Mouse (Mus musculus) forebrain, postnatal 0 days (tissue): ENCODE data around the gene A330070K13Rik. TPM values are rescaled to one million over a fixed set of nuclear protein-coding genes. Genes with fewer than 3 reads are reported as not detected.

ENCODE experiments used
- ATAC-seq: fragments of 200-750 bp; cut with Nextera tagmentation; 2 replicates; pipeline ENCODE4 v1.8.0; 2017; ENCODE audit warnings: mild to moderate bottlenecking, moderate library complexity
- DNase-seq: peaks from one replicate; pipeline ENCODE4 v3.0.0-alpha.2; 2015
- H3K27ac ChIP-seq: fragments of 300-500 bp; sonication (generic); 2 replicates; pipeline ENCODE4 v1.5.1; 2014; ENCODE audit warnings: low read depth, mild to moderate bottlenecking, antibody characterized with exemption, low read length, moderate library complexity, mixed read lengths
- H3K27me3 ChIP-seq: fragments of 300-500 bp; sonication (generic); 2 replicates; pipeline ENCODE4 v1.6.1; 2014; ENCODE audit warnings: mild to moderate bottlenecking, low read length, mixed read lengths; ENCODE audit not compliant: insufficient read depth
- H3K36me3 ChIP-seq: fragments of 300-500 bp; sonication (generic); 2 replicates; pipeline ENCODE4 v1.6.1; 2014; ENCODE audit warnings: mild to moderate bottlenecking, moderate library complexity; ENCODE audit not compliant: insufficient read depth
- H3K4me1 ChIP-seq: fragments of 300-500 bp; sonication (generic); 2 replicates; pipeline ENCODE4 v1.6.1; 2014; ENCODE audit warnings: antibody characterized with exemption; ENCODE audit not compliant: insufficient read depth
- H3K4me2 ChIP-seq: fragments of 300-500 bp; sonication (generic); 2 replicates; pipeline ENCODE4 v1.6.1; 2014; ENCODE audit warnings: low read depth, mild to moderate bottlenecking, moderate library complexity
- H3K4me3 ChIP-seq: fragments of 300-500 bp; sonication (generic); 2 replicates; pipeline ENCODE4 v1.5.1; 2014; ENCODE audit warnings: low read depth, low read length, mixed read lengths
- H3K9ac ChIP-seq: fragments of 300-500 bp; sonication (generic); 2 replicates; pipeline ENCODE4 v1.6.1; 2014; ENCODE audit warnings: mild to moderate bottlenecking
- H3K9me3 ChIP-seq: fragments of 300-500 bp; sonication (generic); 2 replicates; pipeline ENCODE4 v1.6.1; 2016; ENCODE audit warnings: low read length
- CTCF ChIP-seq: sonication (generic); IDR thresholded peaks from 2 replicates; pipeline ENCODE4 v1.5.1; 2016; ENCODE audit warnings: antibody characterized with exemption, control low read depth, low read depth
- WGBS: fragments of 180-500 bp; shearing (Covaris S2); extraction: QIAGEN DNeasy Blood & Tissue Kit; methylation state at CpG from one replicate; pipeline ENCODE4 v1.1.7; 2014; 5-methylcytosine and 5-hydroxymethylcytosine counted together
- polyA plus RNA-seq: library from polyadenylated mRNA; unstranded; fragments of >200 nt; fragmentation: Nextera tagmentation; extraction: Ambion mirVana; gene quantifications from 2 replicates; pipeline ENCODE4 v1.2.1, GENCODE M21; 2015
- total RNA-seq: library from RNA; depleted of rRNA; stranded (reverse); fragments of >200 nt; gene quantifications from 2 replicates; pipeline ENCODE4 v1.2.3, GENCODE M21; 2014; rRNA removed

The A330070K13Rik gene
- not detected in 2 replicates for total RNA-seq
- 0.27 TPM in 1 of 2 replicates, not detected in the other for polyA plus RNA-seq

DNA sequence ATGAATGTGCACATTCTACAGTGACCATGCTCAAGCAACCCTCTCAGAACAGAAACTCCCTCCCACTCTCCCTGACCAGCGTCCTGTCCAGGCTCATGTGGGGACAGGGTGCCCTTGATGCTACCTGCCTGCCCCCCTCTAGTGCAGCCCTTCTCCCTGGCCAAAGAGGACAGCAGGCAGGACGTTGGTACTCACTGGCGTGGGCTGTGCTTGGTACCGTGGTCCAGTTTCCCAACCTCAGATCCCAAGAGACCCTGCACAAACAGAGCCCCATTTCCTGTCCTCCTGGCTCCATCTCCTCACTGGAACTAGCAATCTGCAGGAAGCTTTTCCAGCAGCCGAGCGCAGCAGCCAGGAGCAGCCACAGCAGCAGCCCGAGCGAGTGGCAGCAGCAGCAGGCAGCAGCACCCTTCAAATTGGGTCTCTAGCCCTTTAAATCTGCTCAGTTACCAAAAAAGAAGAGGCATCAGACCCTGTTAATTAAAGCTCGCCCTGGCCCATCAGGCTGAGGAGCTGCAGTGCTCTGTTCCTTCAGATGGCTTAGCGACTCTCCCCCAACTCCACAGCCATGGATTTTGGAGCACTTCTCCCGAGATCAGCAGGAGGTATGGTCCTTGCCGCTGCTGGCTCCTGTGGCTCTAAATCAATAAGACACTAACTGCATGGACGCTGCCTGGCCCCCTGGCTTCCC, at the start of gene A330070K13Rik:
TSS of gene A330070K13Rik (minus strand) at position 410 of the 691 bp plus-strand sequence.
- WGBS = 12% methylated on average over 13 of the region's 13 CpGs
- ATAC-seq (no peak), DNase-seq (no peak)
- Histone ChIP-seq H3K9me3 (no peaks in the 10 kb centered on the region), H3K4me2 (peak within 1 kb of the TSS; percentile 43), H3K4me3 (peak within 1 kb of the TSS; percentile 16; the same call in 1 of the 2 replicates), H3K36me3 (no peaks in the 10 kb centered on the region), H3K4me1 (peaks cover 7% of the 10 kb centered on the region; the same call in 1 of the 2 replicates), H3K27ac (no peak within 1 kb of the TSS; the same call in 1 of the 2 replicates), H3K9ac (peak within 1 kb of the TSS; percentile 37; the same call in 1 of the 2 replicates), H3K27me3 (no peaks in the 10 kb centered on the region)
- TF ChIP-seq CTCF = no peak

DNA sequence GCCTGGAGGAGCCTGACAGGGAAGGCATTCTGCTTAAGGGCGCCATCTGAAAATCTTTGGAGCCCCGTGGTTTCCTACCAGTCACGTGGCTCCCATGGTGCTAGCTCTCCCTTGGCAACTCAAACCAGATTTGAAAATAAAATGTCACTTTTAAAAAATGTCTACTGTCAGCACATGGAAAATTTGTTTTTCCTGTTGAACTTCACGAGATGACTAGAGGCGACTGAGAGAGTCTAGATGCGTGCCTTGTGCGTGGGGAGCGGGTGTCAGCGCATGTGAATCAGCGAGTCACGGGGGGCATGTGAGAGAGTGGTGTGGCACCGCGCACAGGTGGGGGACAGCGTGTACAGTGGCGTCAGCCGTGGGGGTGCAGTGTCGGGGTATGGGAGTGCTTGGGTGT, 27.1 kb upstream of the A330070K13Rik start:
- H3K4me2 ChIP-seq = no peak overlapping the region
- DNase-seq (peak; percentile 16), ATAC-seq (0 out of 2 replicates have a peak, but pooled peaks have one; percentile 20)
- no peak overlapping the region for H3K4me3 ChIP-seq
- H3K27me3 ChIP-seq = no peaks in the 10 kb centered on the region
- no peaks in the 10 kb centered on the region for H3K36me3 ChIP-seq
- peaks cover 6% of the 10 kb centered on the region; the same call in 1 of the 2 replicates for H3K9me3 ChIP-seq
- no peak for TF ChIP-seq CTCF
- H3K9ac ChIP-seq = no peak overlapping the region
- H3K27ac ChIP-seq = no peak overlapping the region
- 86% methylated on average over 17 of the region's 17 CpGs for WGBS
- no peaks in the 10 kb centered on the region for H3K4me1 ChIP-seq

DNA sequence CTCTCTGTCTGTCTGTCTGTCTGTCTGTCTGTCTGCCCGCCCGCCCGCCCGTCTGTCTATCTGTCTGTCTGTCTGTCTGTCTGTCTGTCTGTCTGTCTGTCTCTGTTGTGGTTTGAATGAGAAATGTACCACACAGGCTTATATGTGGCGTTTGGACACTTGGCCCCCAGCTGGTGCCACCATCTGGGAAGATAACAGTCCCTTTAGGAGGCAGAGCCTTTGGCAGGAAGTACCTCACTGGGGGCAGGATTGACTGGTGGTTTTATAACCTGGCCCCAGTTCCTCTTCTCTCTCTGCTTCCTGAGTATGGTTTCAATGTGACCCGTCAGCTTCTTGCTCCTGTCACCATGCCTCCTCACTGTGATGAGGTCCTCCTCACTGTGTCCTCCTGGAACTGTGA, 25.3 kb upstream of the A330070K13Rik start:
- no peak for TF ChIP-seq CTCF
- Histone ChIP-seq H3K9ac (no peak overlapping the region), H3K36me3 (no peaks in the 10 kb centered on the region), H3K27ac (no peak overlapping the region), H3K9me3 (peaks cover 6% of the 10 kb centered on the region; the same call in 1 of the 2 replicates), H3K4me3 (no peak overlapping the region), H3K4me1 (no peaks in the 10 kb centered on the region), H3K4me2 (no peak overlapping the region), H3K27me3 (no peaks in the 10 kb centered on the region)
- WGBS = 92% methylated on average over 6 of the region's 6 CpGs
- DNase-seq (no peak), ATAC-seq (no peak)

DNA sequence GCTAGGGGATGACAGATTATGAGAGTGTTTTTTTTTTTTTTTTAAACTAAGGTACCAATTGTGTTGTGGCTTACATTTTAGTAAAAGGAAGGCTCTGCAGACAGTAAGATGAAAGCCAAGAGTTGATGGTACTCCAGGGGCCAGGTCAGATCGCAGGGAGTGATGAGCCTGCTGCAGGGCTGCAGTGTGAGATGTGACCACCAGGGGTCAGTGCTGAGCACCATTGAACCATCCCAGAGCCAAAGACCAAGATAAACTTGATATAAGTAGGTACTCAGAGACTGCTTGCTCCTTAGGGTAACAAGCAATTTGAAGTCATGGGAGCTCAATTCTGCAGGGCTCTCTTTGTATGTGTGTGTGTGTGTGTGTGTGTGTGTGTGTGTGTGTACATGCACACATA, 20.8 kb upstream of the A330070K13Rik start:
- DNase-seq = peak; percentile 70
- Histone ChIP-seq H3K27me3 (no peaks in the 10 kb centered on the region), H3K9ac (no peak overlapping the region), H3K4me1 (no peaks in the 10 kb centered on the region), H3K4me2 (no peak overlapping the region), H3K9me3 (no peaks in the 10 kb centered on the region), H3K27ac (no peak overlapping the region), H3K4me3 (no peak overlapping the region), H3K36me3 (no peaks in the 10 kb centered on the region)
- peak; percentile 89 for TF ChIP-seq CTCF
- ATAC-seq = no peak
- WGBS = 29% methylated on average over 1 of the region's 1 CpGs

DNA sequence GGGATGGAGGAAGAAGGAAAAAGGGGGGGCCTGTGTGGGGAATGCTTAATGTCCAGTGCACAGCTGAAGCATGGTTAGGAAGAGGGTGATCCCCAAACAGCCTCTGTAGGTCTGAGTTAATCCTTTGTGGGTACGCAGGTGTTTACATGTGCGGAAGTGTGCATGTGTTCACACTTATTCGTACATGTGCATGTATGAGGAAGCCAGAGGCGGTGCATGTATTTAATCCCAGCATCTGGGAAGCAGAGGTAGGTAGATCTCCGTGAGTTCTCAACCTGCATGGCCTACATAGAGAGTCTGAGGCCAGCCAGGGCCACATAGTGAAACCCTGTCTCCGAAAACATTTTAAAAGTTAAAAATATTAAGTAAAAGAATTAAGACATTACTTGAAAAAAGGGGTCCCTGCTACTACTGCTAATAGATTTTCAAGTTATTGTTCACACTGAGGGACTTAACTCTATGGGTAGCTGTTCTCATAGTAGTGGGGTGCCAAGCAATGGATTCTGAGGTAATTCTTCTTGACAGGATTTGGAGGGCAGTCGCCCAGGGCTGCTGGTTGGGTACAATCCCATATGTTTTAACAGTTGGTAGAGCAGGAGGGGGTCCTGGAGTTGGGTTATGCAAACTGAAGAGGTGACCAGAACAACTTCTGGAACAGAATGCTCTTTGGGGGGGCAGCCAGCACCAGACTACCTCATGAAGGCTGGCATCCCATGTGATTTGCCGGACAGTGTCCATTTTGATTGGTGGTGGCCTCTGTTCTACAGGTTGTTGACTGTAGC, 15.9 kb upstream of the A330070K13Rik start:
- Histone ChIP-seq H3K4me1 (no peaks in the 10 kb centered on the region), H3K9me3 (no peaks in the 10 kb centered on the region), H3K27me3 (no peaks in the 10 kb centered on the region), H3K27ac (no peak overlapping the region), H3K36me3 (no peaks in the 10 kb centered on the region), H3K9ac (no peak overlapping the region), H3K4me3 (no peak overlapping the region), H3K4me2 (no peak overlapping the region)
- no peak for TF ChIP-seq CTCF
- DNase-seq (no peak), ATAC-seq (no peak)
- WGBS = 90% methylated on average over 8 of the region's 8 CpGs

DNA sequence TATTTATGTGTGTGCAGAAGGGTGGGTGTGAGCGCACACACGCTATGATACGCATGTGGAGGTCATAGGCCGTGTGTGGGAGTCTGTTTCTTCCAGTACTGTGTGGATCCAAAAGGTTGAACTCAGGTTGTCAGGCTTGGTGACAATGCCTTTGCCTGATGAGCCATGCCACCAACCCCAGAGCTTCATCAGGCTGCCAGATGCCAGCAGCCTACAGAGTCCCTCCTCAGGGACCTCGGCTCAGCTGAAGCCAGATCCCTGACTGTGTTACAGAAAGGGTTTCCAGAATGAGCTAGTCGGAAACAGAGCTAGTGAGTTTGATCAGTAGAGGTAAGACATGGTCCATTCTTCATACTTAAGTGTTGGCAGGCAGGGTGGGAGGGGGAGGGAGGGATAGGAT, 10.7 kb upstream of the A330070K13Rik start:
- H3K36me3 ChIP-seq = no peaks in the 10 kb centered on the region
- no peaks in the 10 kb centered on the region for H3K27me3 ChIP-seq
- H3K9me3 ChIP-seq = no peaks in the 10 kb centered on the region
- 77% methylated on average over 6 of the region's 6 CpGs for WGBS
- H3K9ac ChIP-seq = no peak overlapping the region
- no peak overlapping the region for H3K4me3 ChIP-seq
- 0 out of 2 replicates have a peak, but pooled peaks cover 4% of the 10 kb centered on the region for H3K4me1 ChIP-seq
- no peak for DNase-seq
- no peak overlapping the region for H3K4me2 ChIP-seq
- no peak for TF ChIP-seq CTCF
- H3K27ac ChIP-seq = no peak overlapping the region
- ATAC-seq = no peak

DNA sequence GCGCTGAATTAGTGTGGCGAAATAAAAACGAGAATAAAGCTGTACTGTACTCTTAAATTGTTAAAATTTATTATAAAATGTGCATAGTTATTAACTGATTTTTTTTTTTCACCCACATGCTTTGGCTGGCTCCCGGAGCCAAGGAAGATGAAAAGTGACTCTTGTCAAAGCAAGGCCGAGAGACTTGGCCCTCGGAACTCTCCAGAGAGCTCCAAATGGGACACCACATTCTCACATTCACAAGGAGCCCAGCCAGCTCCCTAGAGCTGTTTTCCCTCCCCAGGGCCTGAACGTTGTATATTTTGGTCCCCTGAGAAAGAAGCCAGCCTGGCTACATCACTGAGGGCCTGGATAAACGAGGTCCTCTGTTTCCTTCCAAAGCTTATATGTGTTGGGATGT, 10.0 kb upstream of the A330070K13Rik start:
- no peak overlapping the region for H3K4me2 ChIP-seq
- no peak for ATAC-seq
- H3K27ac ChIP-seq = no peak overlapping the region
- DNase-seq = no peak
- 53% methylated on average over 8 of the region's 8 CpGs for WGBS
- no peaks in the 10 kb centered on the region for H3K9me3 ChIP-seq
- H3K4me1 ChIP-seq = 0 out of 2 replicates have a peak, but pooled peaks cover 4% of the 10 kb centered on the region
- H3K27me3 ChIP-seq = no peaks in the 10 kb centered on the region
- TF ChIP-seq CTCF = no peak
- no peaks in the 10 kb centered on the region for H3K36me3 ChIP-seq
- H3K4me3 ChIP-seq = no peak overlapping the region
- H3K9ac ChIP-seq = no peak overlapping the region
